Mouse (Mus musculus) embryonic facial prominence, embryonic 14.5 days (tissue): ENCODE results near the gene Srebf2. TPM values are rescaled to one million over a fixed set of nuclear protein-coding genes. Genes with fewer than 3 reads are reported as not detected.
A peak's percentile ranks its signal among the peaks of the same experiment; 100 is the strongest.

Experiments used
- ATAC-seq: fragments of 200-750 bp; cut with Nextera tagmentation; 2 replicates; pipeline ENCODE4 v1.8.0; 2017; ENCODE audit warnings: low read depth, moderate number of reproducible peaks, moderate TSS enrichment
- DNase-seq: peaks from one replicate; pipeline ENCODE4 v3.0.0-alpha.2; 2015; ENCODE audit warnings: low spot score
- H3K27ac ChIP-seq: fragments of 300-500 bp; sonication (generic); replicated peaks from 2 replicates; pipeline ENCODE4 v1.5.1; 2014; ENCODE audit warnings: low read depth, mild to moderate bottlenecking, low read length, moderate library complexity
- H3K27me3 ChIP-seq: fragments of 300-500 bp; sonication (generic); replicated peaks from 2 replicates; pipeline ENCODE4 v1.6.1; 2014; ENCODE audit warnings: low read length; ENCODE audit not compliant: control insufficient read depth, insufficient read depth
- H3K36me3 ChIP-seq: fragments of 300-500 bp; sonication (generic); 2 replicates; pipeline ENCODE4 v1.6.1; 2014; ENCODE audit warnings: low read length, mixed read lengths; ENCODE audit not compliant: control insufficient read depth, insufficient read depth
- H3K4me1 ChIP-seq: fragments of 300-500 bp; sonication (generic); 2 replicates; pipeline ENCODE4 v1.6.1; 2014; ENCODE audit warnings: antibody characterized with exemption, low read length; ENCODE audit not compliant: control insufficient read depth, insufficient read depth
- H3K4me2 ChIP-seq: fragments of 300-500 bp; sonication (generic); 2 replicates; pipeline ENCODE4 v1.6.1; 2014; ENCODE audit warnings: low read depth, mild to moderate bottlenecking, low read length, moderate library complexity, mixed read lengths
- H3K4me3 ChIP-seq: fragments of 300-500 bp; sonication (generic); 2 replicates; pipeline ENCODE4 v1.5.1; 2014; ENCODE audit warnings: low read depth, mild to moderate bottlenecking, low read length
- H3K9ac ChIP-seq: fragments of 300-500 bp; sonication (generic); 2 replicates; pipeline ENCODE4 v1.6.1; 2014; ENCODE audit warnings: low read depth, mild to moderate bottlenecking, low read length, moderate library complexity, mixed read lengths
- H3K9me3 ChIP-seq: fragments of 300-500 bp; sonication (generic); 2 replicates; pipeline ENCODE4 v1.6.1; 2016; ENCODE audit warnings: low read length; ENCODE audit not compliant: control insufficient read depth
- WGBS: fragments of 180-500 bp; shearing (Covaris S2); extraction: QIAGEN DNeasy Blood & Tissue Kit; methylation state at CpG from one replicate; pipeline ENCODE4 v1.1.7; 2014; 5-methylcytosine and 5-hydroxymethylcytosine counted together
- polyA plus RNA-seq: library from polyadenylated mRNA; unstranded; fragments of >200 nt; fragmentation: Nextera tagmentation; extraction: Ambion mirVana; gene quantifications from 2 replicates; pipeline ENCODE4 v1.2.1, GENCODE M21; 2014

Gene Srebf2
- polyA plus RNA-seq, 1 experiment from 2014 or later = 99.2 TPM

- 15% methylated on average over 5 of the region's 7 CpGs for WGBS
- Histone ChIP-seq H3K36me3 (no peaks in the 10 kb centered on the region), H3K4me1 (0 out of 2 replicates have a peak, but pooled peaks cover 3% of the 10 kb centered on the region), H3K9me3 (no peaks in the 10 kb centered on the region), H3K9ac (no peak overlapping the region), H3K4me3 (no peak overlapping the region), H3K27me3 (peaks cover 51% of the 10 kb centered on the region), H3K4me2 (no peak overlapping the region), H3K27ac (no peak overlapping the region)
- no peak for DNase-seq
- no peak for ATAC-seq
These were observed 70.1 kb downstream of the Srebf2 start for GRCm38 (mm10) chr15:82217039-82217438.

GRCm38 (mm10) chr15:82217980-82218379 lies 71.0 kb downstream of the Srebf2 start:
- Histone ChIP-seq H3K9me3 (no peaks in the 10 kb centered on the region), H3K4me3 (no peak overlapping the region), H3K4me2 (no peak overlapping the region), H3K27me3 (peaks cover 43% of the 10 kb centered on the region), H3K9ac (no peak overlapping the region), H3K27ac (no peak overlapping the region), H3K4me1 (0 out of 2 replicates have a peak, but pooled peaks cover 3% of the 10 kb centered on the region), H3K36me3 (no peaks in the 10 kb centered on the region)
- WGBS = 35% methylated on average over 9 of the region's 9 CpGs
- no peak for ATAC-seq
- DNase-seq = no peak

- Histone ChIP-seq H3K4me2 (no peak overlapping the region), H3K9ac (no peak overlapping the region), H3K27me3 (peaks cover 43% of the 10 kb centered on the region), H3K36me3 (no peaks in the 10 kb centered on the region), H3K27ac (no peak overlapping the region), H3K4me1 (0 out of 2 replicates have a peak, but pooled peaks cover 3% of the 10 kb centered on the region), H3K4me3 (no peak overlapping the region), H3K9me3 (no peaks in the 10 kb centered on the region)
- no peak for ATAC-seq
- WGBS = 74% methylated on average over 26 of the region's 26 CpGs
- DNase-seq = no peak
These were observed 72.0 kb downstream of the Srebf2 start for GRCm38 (mm10) chr15:82218778-82219666.

GRCm38 (mm10) chr15:82220003-82220675 lies 73.2 kb downstream of the Srebf2 start:
- no peak overlapping the region for H3K9ac ChIP-seq
- H3K4me3 ChIP-seq = no peak overlapping the region
- H3K36me3 ChIP-seq = no peaks in the 10 kb centered on the region
- H3K27me3 ChIP-seq = peaks cover 44% of the 10 kb centered on the region
- peaks cover 8% of the 10 kb centered on the region; the same call in 1 of the 2 replicates for H3K4me1 ChIP-seq
- no peak for DNase-seq
- ATAC-seq = no peak
- H3K4me2 ChIP-seq = no peak overlapping the region
- H3K9me3 ChIP-seq = no peaks in the 10 kb centered on the region
- 59% methylated on average over 11 of the region's 12 CpGs for WGBS
- no peak overlapping the region for H3K27ac ChIP-seq

GRCm38 (mm10) chr15:82221104-82221860 lies 74.3 kb downstream of the Srebf2 start:
- Histone ChIP-seq H3K36me3 (no peaks in the 10 kb centered on the region), H3K4me2 (no peak overlapping the region), H3K27me3 (peaks cover 35% of the 10 kb centered on the region), H3K9me3 (no peaks in the 10 kb centered on the region), H3K27ac (no peak overlapping the region), H3K4me1 (peaks cover 5% of the 10 kb centered on the region; the same call in 1 of the 2 replicates), H3K4me3 (no peak overlapping the region), H3K9ac (no peak overlapping the region)
- no peak for ATAC-seq
- no peak for DNase-seq
- 57% methylated on average over 14 of the region's 14 CpGs for WGBS

DNA sequence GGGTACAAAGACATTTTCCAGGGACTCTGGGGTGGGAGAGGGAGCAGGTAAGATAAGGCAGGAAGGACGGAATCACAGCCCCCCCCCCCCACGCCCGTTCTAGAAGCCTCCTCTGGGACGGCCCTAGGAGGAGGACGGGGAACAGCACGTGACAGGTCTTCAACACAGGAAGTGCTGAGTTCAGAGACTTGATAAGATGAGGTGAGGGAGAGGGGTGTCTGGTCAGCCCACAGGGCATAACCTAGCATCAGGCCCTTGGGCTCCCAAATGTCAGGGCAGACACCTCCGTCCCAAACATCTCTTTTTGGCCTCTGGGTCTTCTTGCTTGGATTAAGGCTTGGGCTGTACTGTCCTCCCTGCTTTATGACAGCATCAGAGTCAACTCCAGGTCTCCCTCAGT lies 76.3 kb downstream of the Srebf2 start:
- 55% methylated on average over 4 of the region's 7 CpGs for WGBS
- H3K9ac ChIP-seq = no peak overlapping the region
- peaks cover 5% of the 10 kb centered on the region; the same call in 1 of the 2 replicates for H3K4me1 ChIP-seq
- no peaks in the 10 kb centered on the region for H3K9me3 ChIP-seq
- H3K27me3 ChIP-seq = peaks cover 25% of the 10 kb centered on the region
- DNase-seq = no peak
- H3K4me2 ChIP-seq = no peak overlapping the region
- H3K27ac ChIP-seq = no peak overlapping the region
- H3K4me3 ChIP-seq = no peak overlapping the region
- H3K36me3 ChIP-seq = no peaks in the 10 kb centered on the region
- no peak for ATAC-seq

DNA sequence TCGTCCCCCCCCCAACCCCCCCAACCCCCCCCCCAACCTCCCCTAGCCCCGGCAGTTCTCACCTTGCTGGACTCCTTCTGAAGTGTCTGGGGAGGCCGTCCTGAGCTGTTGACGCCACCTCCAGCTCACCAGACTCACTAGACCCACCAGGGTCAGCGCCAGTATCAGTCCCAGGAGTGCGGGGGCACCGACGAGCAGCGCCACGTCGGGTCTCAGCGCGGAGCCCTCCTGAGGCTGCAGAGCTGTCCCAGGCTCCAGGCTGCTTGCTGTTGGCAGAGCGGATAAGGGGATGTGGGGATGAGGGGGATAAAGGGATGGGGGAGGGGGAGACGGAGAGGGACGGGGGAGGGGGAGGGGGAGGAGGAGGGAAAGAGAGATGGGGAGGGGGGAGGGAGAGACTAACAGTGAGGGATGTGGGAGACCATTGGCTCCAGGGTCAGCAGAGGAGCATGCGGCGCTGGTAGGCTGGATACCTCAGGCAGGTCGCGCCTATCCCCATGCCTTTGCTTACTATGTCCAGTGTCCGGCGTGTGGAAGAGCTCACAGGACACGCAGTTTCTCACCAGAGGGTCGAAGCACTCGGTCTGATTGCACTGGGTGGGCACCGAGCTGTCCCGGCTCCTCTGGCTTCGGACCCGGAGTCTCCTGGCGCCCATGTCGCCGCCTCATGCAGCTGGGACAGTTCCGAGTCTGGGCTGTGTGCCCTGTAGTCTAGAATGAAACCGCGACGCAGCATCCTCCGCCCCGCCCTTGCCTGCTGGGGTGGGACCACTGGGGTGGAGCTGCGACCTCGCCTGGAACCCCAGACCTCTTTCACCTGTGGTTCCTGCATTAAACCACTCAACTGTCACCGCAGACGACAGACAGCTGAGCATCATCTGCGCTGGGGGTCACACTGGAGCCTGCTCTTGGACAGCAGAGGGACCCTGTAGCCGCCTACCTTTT lies 76.9 kb downstream of the Srebf2 start, which contains the start of gene Tnfrsf13c:
Gene Tnfrsf13c, minus strand, starts transcription at position 713 of the 945 bp plus-strand sequence.
- Histone ChIP-seq H3K9me3 (no peaks in the 10 kb centered on the region), H3K4me1 (peaks cover 5% of the 10 kb centered on the region; the same call in 1 of the 2 replicates), H3K27ac (no peak within 1 kb of the TSS), H3K9ac (peak within 1 kb of the TSS; percentile 48), H3K27me3 (peaks cover 25% of the 10 kb centered on the region), H3K36me3 (no peaks in the 10 kb centered on the region), H3K4me3 (peak within 1 kb of the TSS; percentile 36), H3K4me2 (peak within 1 kb of the TSS; percentile 64)
- ATAC-seq = peak; percentile 24; the same call in 1 of the 2 replicates
- DNase-seq = peak; percentile 48
- 3% methylated on average over 32 of the region's 44 CpGs for WGBS
